Mouse (Mus musculus) limb, embryonic 15.5 days (tissue): ENCODE results near the gene Syt1. TPM values are rescaled to one million over a fixed set of nuclear protein-coding genes. Genes with fewer than 3 reads are reported as not detected.

Source experiments
- ATAC-seq: fragments of 200-750 bp; cut with Nextera tagmentation; 2 replicates; pipeline ENCODE4 v1.8.0; 2017; ENCODE audit warnings: low read depth, moderate TSS enrichment; ENCODE audit not compliant: insufficient number of reproducible peaks, low FRiP score, low TSS enrichment
- H3K27ac ChIP-seq: fragments of 300-500 bp; sonication (generic); 2 replicates; pipeline ENCODE4 v1.5.1; 2015; ENCODE audit warnings: moderate library complexity, mild to moderate bottlenecking, inconsistent platforms
- H3K27me3 ChIP-seq: fragments of 300-500 bp; sonication (generic); 2 replicates; pipeline ENCODE4 v1.6.1; 2015; ENCODE audit warnings: inconsistent platforms
- H3K36me3 ChIP-seq: fragments of 300-500 bp; sonication (generic); 2 replicates; pipeline ENCODE4 v1.6.1; 2015; ENCODE audit warnings: inconsistent platforms
- H3K4me1 ChIP-seq: fragments of 300-500 bp; sonication (generic); 2 replicates; pipeline ENCODE4 v1.6.1; 2015; ENCODE audit warnings: inconsistent platforms
- H3K4me2 ChIP-seq: fragments of 300-500 bp; sonication (generic); 2 replicates; pipeline ENCODE4 v1.6.1; 2015; ENCODE audit warnings: mild to moderate bottlenecking, inconsistent platforms
- H3K4me3 ChIP-seq: fragments of 300-500 bp; sonication (generic); 2 replicates; pipeline ENCODE4 v1.5.1; 2015; ENCODE audit warnings: mild to moderate bottlenecking, inconsistent platforms
- H3K9ac ChIP-seq: fragments of 300-500 bp; sonication (generic); 2 replicates; pipeline ENCODE4 v1.6.1; 2015; ENCODE audit warnings: inconsistent platforms
- H3K9me3 ChIP-seq: fragments of 300-500 bp; sonication (generic); 2 replicates; pipeline ENCODE4 v1.6.1; 2016; ENCODE audit warnings: inconsistent platforms
- WGBS: fragments of 180-500 bp; shearing (Covaris S2); methylation state at CpG from one replicate; pipeline ENCODE4 v1.1.7; 2015; 5-methylcytosine and 5-hydroxymethylcytosine counted together
- polyA plus RNA-seq: library from polyadenylated mRNA; unstranded; fragments of >200 nt; fragmentation: Nextera tagmentation; extraction: Ambion mirVana; gene quantifications from 2 replicates; pipeline ENCODE4 v1.2.1, GENCODE M21; 2015

Gene Syt1
- polyA plus RNA-seq, 1 experiment from 2014 or later: 1.4 TPM

- H3K27ac ChIP-seq: no peak overlapping the region
- H3K4me1 ChIP-seq: no peaks in the 10 kb centered on the region
- H3K27me3 ChIP-seq: no peaks in the 10 kb centered on the region
- H3K4me2 ChIP-seq: no peak overlapping the region
- no peaks in the 10 kb centered on the region for H3K9me3 ChIP-seq
- ATAC-seq: no peak
- no peak overlapping the region for H3K4me3 ChIP-seq
- WGBS: 53% methylated on average over 6 of the region's 6 CpGs
- H3K9ac ChIP-seq: no peak overlapping the region
- no peaks in the 10 kb centered on the region for H3K36me3 ChIP-seq
Observed at GRCm38 (mm10) chr10:108815339-108815738, 195.4 kb downstream of the Syt1 start.

GRCm38 (mm10) chr10:108804380-108804779, 206.4 kb downstream of the Syt1 start:
- Histone ChIP-seq H3K4me1 (no peaks in the 10 kb centered on the region), H3K36me3 (no peaks in the 10 kb centered on the region), H3K4me2 (no peak overlapping the region), H3K4me3 (no peak overlapping the region), H3K27ac (no peak overlapping the region), H3K27me3 (no peaks in the 10 kb centered on the region), H3K9me3 (no peaks in the 10 kb centered on the region), H3K9ac (no peak overlapping the region)
- WGBS: 60% methylated on average over 1 of the region's 1 CpGs
- no peak for ATAC-seq

- Histone ChIP-seq H3K4me2 (no peak overlapping the region), H3K4me1 (no peaks in the 10 kb centered on the region), H3K27me3 (no peaks in the 10 kb centered on the region), H3K27ac (no peak overlapping the region), H3K36me3 (no peaks in the 10 kb centered on the region), H3K4me3 (no peak overlapping the region), H3K9ac (no peak overlapping the region), H3K9me3 (no peaks in the 10 kb centered on the region)
- WGBS: 86% methylated on average over 7 of the region's 7 CpGs
- ATAC-seq: no peak
Observed at GRCm38 (mm10) chr10:108800776-108801175, 210.0 kb downstream of the Syt1 start.

GRCm38 (mm10) chr10:108798826-108799225, 212.0 kb downstream of the Syt1 start:
- Histone ChIP-seq H3K27ac (no peak overlapping the region), H3K4me3 (no peak overlapping the region), H3K27me3 (no peaks in the 10 kb centered on the region), H3K4me2 (no peak overlapping the region), H3K36me3 (no peaks in the 10 kb centered on the region), H3K9me3 (no peaks in the 10 kb centered on the region), H3K9ac (no peak overlapping the region), H3K4me1 (no peaks in the 10 kb centered on the region)
- 68% methylated on average over 4 of the region's 4 CpGs for WGBS
- no peak for ATAC-seq

GRCm38 (mm10) chr10:108782817-108783216, 228.0 kb downstream of the Syt1 start:
- ATAC-seq: no peak
- Histone ChIP-seq H3K9me3 (no peaks in the 10 kb centered on the region), H3K9ac (no peak overlapping the region), H3K4me3 (no peak overlapping the region), H3K4me2 (no peak overlapping the region), H3K36me3 (no peaks in the 10 kb centered on the region), H3K27me3 (no peaks in the 10 kb centered on the region), H3K27ac (no peak overlapping the region), H3K4me1 (no peaks in the 10 kb centered on the region)
- WGBS: 74% methylated on average over 5 of the region's 5 CpGs

GRCm38 (mm10) chr10:108780614-108781013, 230.2 kb downstream of the Syt1 start:
- Histone ChIP-seq H3K4me3 (no peak overlapping the region), H3K9me3 (no peaks in the 10 kb centered on the region), H3K27ac (no peak overlapping the region), H3K4me2 (no peak overlapping the region), H3K4me1 (no peaks in the 10 kb centered on the region), H3K27me3 (no peaks in the 10 kb centered on the region), H3K9ac (no peak overlapping the region), H3K36me3 (no peaks in the 10 kb centered on the region)
- no peak for ATAC-seq
- WGBS: 82% methylated on average over 3 of the region's 3 CpGs

GRCm38 (mm10) chr10:108776735-108777134, 234.0 kb downstream of the Syt1 start:
- Histone ChIP-seq H3K36me3 (no peaks in the 10 kb centered on the region), H3K4me2 (no peak overlapping the region), H3K4me3 (no peak overlapping the region), H3K9me3 (no peaks in the 10 kb centered on the region), H3K27me3 (no peaks in the 10 kb centered on the region), H3K9ac (no peak overlapping the region), H3K4me1 (no peaks in the 10 kb centered on the region), H3K27ac (no peak overlapping the region)
- ATAC-seq: no peak
- 70% methylated on average over 8 of the region's 8 CpGs for WGBS

GRCm38 (mm10) chr10:108771081-108771480, 239.7 kb downstream of the Syt1 start:
- Histone ChIP-seq H3K9ac (no peak overlapping the region), H3K4me3 (no peak overlapping the region), H3K4me2 (no peak overlapping the region), H3K9me3 (no peaks in the 10 kb centered on the region), H3K4me1 (no peaks in the 10 kb centered on the region), H3K36me3 (no peaks in the 10 kb centered on the region), H3K27me3 (no peaks in the 10 kb centered on the region), H3K27ac (no peak overlapping the region)
- no peak for ATAC-seq
- WGBS: 73% methylated on average over 6 of the region's 6 CpGs

GRCm38 (mm10) chr10:108765564-108765963, 245.2 kb downstream of the Syt1 start:
- no peaks in the 10 kb centered on the region for H3K9me3 ChIP-seq
- H3K36me3 ChIP-seq: no peaks in the 10 kb centered on the region
- no peak for ATAC-seq
- no peaks in the 10 kb centered on the region for H3K4me1 ChIP-seq
- H3K9ac ChIP-seq: no peak overlapping the region
- H3K4me2 ChIP-seq: no peak overlapping the region
- no peak overlapping the region for H3K27ac ChIP-seq
- H3K4me3 ChIP-seq: no peak overlapping the region
- H3K27me3 ChIP-seq: no peaks in the 10 kb centered on the region

- 84% methylated on average over 6 of the region's 6 CpGs for WGBS
- Histone ChIP-seq H3K4me2 (no peak overlapping the region), H3K27ac (no peak overlapping the region), H3K36me3 (no peaks in the 10 kb centered on the region), H3K9ac (no peak overlapping the region), H3K4me1 (no peaks in the 10 kb centered on the region), H3K9me3 (no peaks in the 10 kb centered on the region), H3K27me3 (no peaks in the 10 kb centered on the region), H3K4me3 (no peak overlapping the region)
- no peak for ATAC-seq
Observed at GRCm38 (mm10) chr10:108763722-108764121, 247.1 kb downstream of the Syt1 start.

- Histone ChIP-seq H3K4me2 (no peak overlapping the region), H3K27ac (no peak overlapping the region), H3K27me3 (no peaks in the 10 kb centered on the region), H3K36me3 (no peaks in the 10 kb centered on the region), H3K4me3 (no peak overlapping the region), H3K9me3 (no peaks in the 10 kb centered on the region), H3K9ac (no peak overlapping the region), H3K4me1 (no peaks in the 10 kb centered on the region)
- 65% methylated on average over 2 of the region's 2 CpGs for WGBS
- ATAC-seq: no peak
Observed at GRCm38 (mm10) chr10:108753304-108753703, 257.5 kb downstream of the Syt1 start.

- no peaks in the 10 kb centered on the region for H3K4me1 ChIP-seq
- 81% methylated on average over 2 of the region's 2 CpGs for WGBS
- no peaks in the 10 kb centered on the region for H3K9me3 ChIP-seq
- no peak overlapping the region for H3K27ac ChIP-seq
- H3K9ac ChIP-seq: no peak overlapping the region
- no peak overlapping the region for H3K4me2 ChIP-seq
- H3K27me3 ChIP-seq: no peaks in the 10 kb centered on the region
- ATAC-seq: no peak
- H3K4me3 ChIP-seq: no peak overlapping the region
- H3K36me3 ChIP-seq: no peaks in the 10 kb centered on the region
Observed at GRCm38 (mm10) chr10:108743759-108744158, 267.0 kb downstream of the Syt1 start.

GRCm38 (mm10) chr10:108733982-108734381, 276.8 kb downstream of the Syt1 start:
- Histone ChIP-seq H3K9ac (no peak overlapping the region), H3K36me3 (no peaks in the 10 kb centered on the region), H3K27ac (no peak overlapping the region), H3K4me3 (no peak overlapping the region), H3K27me3 (no peaks in the 10 kb centered on the region), H3K9me3 (peaks cover 4% of the 10 kb centered on the region; the same call in 1 of the 2 replicates), H3K4me1 (no peaks in the 10 kb centered on the region), H3K4me2 (no peak overlapping the region)
- WGBS: 51% methylated on average over 2 of the region's 2 CpGs
- ATAC-seq: no peak
